Mouse (Mus musculus) CH12.LX (cell line): ENCODE measurements around the gene Nacc2.

Experiments
- CHD2 ChIP-seq: IDR thresholded peaks from 2 replicates; pipeline ENCODE4 v1.6.1; 2011; ENCODE audit warnings: low read length, improper control_type of control experiment
- CTCF ChIP-seq, 2 experiments: IDR thresholded peaks in 1 of 2; conservative IDR thresholded peaks in 1 of 2; 2 replicates each; pipeline ENCODE4 v1.5.1; 2011 to 2012; ENCODE audit warnings: low read depth in 2 of 2, low read length in 2 of 2, improper control_type of control experiment in 1 of 2, inconsistent platforms in 1 of 2, mild to moderate bottlenecking in 1 of 2, moderate library complexity in 1 of 2
- E2F4 ChIP-seq: IDR thresholded peaks from 2 replicates; pipeline ENCODE4 v1.6.1; 2011; ENCODE audit warnings: low read depth, low read length, improper control_type of control experiment; ENCODE audit not compliant: insufficient replicate concordance
- MAFK ChIP-seq: IDR thresholded peaks from 2 replicates; pipeline ENCODE4 v1.6.1; 2011; ENCODE audit warnings: low read length, improper control_type of control experiment; ENCODE audit not compliant: insufficient replicate concordance
- PAX5 ChIP-seq: IDR thresholded peaks from 2 replicates; pipeline ENCODE4 v1.6.1; 2012; ENCODE audit warnings: low read length, inconsistent platforms, mixed read lengths
- POLR2A ChIP-seq: IDR thresholded peaks from 2 replicates; pipeline ENCODE4 v1.6.1; 2011; ENCODE audit warnings: low read depth, mild to moderate bottlenecking, improper control_type of control experiment, low read length
- ZC3H11A ChIP-seq: IDR thresholded peaks from 2 replicates; pipeline ENCODE4 v1.6.1; 2012; ENCODE audit warnings: low read depth, mild to moderate bottlenecking, inconsistent platforms, low read length, improper control_type of control experiment

DNA sequence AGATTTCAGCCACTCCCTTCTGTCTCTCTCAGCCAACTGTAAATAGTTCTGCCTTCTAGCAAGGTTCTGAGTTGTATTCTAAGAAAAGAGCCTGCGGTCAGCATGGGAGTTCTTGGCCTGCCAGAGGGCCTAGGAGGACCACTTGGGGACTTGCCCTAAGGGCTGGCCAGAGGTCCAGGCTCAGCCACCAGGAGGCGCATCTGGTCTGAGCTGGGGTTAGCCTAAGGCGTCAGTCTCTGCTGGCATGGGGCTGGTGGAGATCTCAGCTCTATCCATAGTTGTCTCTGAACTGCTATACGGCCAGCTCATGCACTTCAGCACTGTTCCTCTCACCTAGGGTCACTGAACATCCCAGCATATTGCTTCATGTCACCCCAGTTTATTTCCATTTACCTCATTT is 30.3 kb upstream of the Nacc2 start:
- TF ChIP-seq CTCF (conservative IDR thresholded peaks at IDR 0.05 in 1 of 2, IDR thresholded peaks at IDR 0.05 in 1 of 2; ENCODE audit: low read depth in 2 of 2, low read length in 2 of 2) (peak; percentile 35 to 80; a peak in 3 of 4 replicates), PAX5 (no peak), MAFK (no peak), POLR2A (no peak), ZC3H11A (no peak), E2F4 (no peak), CHD2 (no peak)
